Mouse (Mus musculus) neural tube, embryonic 15.5 days (tissue): ENCODE results near the gene Grid2. TPM values are rescaled to one million over a fixed set of nuclear protein-coding genes. Genes with fewer than 3 reads are reported as not detected.

Experiments used
- ATAC-seq: fragments of 200-750 bp; cut with Nextera tagmentation; 2 replicates; pipeline ENCODE4 v1.8.0; 2017; ENCODE audit warnings: mild to moderate bottlenecking, moderate TSS enrichment, moderate library complexity; ENCODE audit not compliant: low FRiP score
- H3K27ac ChIP-seq: fragments of 300-500 bp; sonication (generic); replicated peaks from 2 replicates; pipeline ENCODE4 v1.5.1; 2015; ENCODE audit warnings: mild to moderate bottlenecking, inconsistent platforms
- H3K27me3 ChIP-seq: fragments of 300-500 bp; sonication (generic); replicated peaks from 2 replicates; pipeline ENCODE4 v1.6.1; 2015; ENCODE audit warnings: inconsistent platforms
- H3K36me3 ChIP-seq: fragments of 300-500 bp; sonication (generic); 2 replicates; pipeline ENCODE4 v1.6.1; 2015; ENCODE audit warnings: inconsistent platforms
- H3K4me1 ChIP-seq: fragments of 300-500 bp; sonication (generic); 2 replicates; pipeline ENCODE4 v1.6.1; 2015; ENCODE audit warnings: inconsistent platforms
- H3K4me2 ChIP-seq: fragments of 300-500 bp; sonication (generic); 2 replicates; pipeline ENCODE4 v1.6.1; 2015; ENCODE audit warnings: inconsistent platforms, mild to moderate bottlenecking, moderate library complexity
- H3K4me3 ChIP-seq: fragments of 300-500 bp; sonication (generic); replicated peaks from 2 replicates; pipeline ENCODE4 v1.5.1; 2015; ENCODE audit warnings: mild to moderate bottlenecking, inconsistent platforms
- H3K9ac ChIP-seq: fragments of 300-500 bp; sonication (generic); replicated peaks from 2 replicates; pipeline ENCODE4 v1.6.1; 2015; ENCODE audit warnings: mild to moderate bottlenecking, inconsistent platforms
- H3K9me3 ChIP-seq: fragments of 300-500 bp; sonication (generic); replicated peaks from 2 replicates; pipeline ENCODE4 v1.6.1; 2016; ENCODE audit warnings: inconsistent platforms
- WGBS: fragments of 180-500 bp; shearing (Covaris S2); methylation state at CpG from one replicate; pipeline ENCODE4 v1.1.7; 2015; ENCODE audit warnings: mixed read lengths; 5-methylcytosine and 5-hydroxymethylcytosine counted together
- polyA plus RNA-seq: library from polyadenylated mRNA; unstranded; fragments of >200 nt; fragmentation: Nextera tagmentation; extraction: Ambion mirVana; gene quantifications from 2 replicates; pipeline ENCODE4 v1.2.1, GENCODE M21; 2015

Gene Grid2
- 11.5 and 14.8 TPM in 2 replicates for polyA plus RNA-seq

- H3K9me3 ChIP-seq, result no peaks in the 10 kb centered on the region
- peak within 1 kb of the TSS; percentile 84 for H3K4me2 ChIP-seq
- peak within 1 kb of the TSS; percentile 83 for H3K27ac ChIP-seq
- H3K36me3 ChIP-seq, result no peaks in the 10 kb centered on the region
- peaks cover 20% of the 10 kb centered on the region for H3K4me1 ChIP-seq
- under 1% methylated on average over 70 of the region's 71 CpGs for WGBS
- peak; percentile 80 for ATAC-seq
- H3K4me3 ChIP-seq, result peak within 1 kb of the TSS; percentile 75
- peak within 1 kb of the TSS; percentile 77 for H3K9ac ChIP-seq
- no peaks in the 10 kb centered on the region for H3K27me3 ChIP-seq
These were observed at the start of gene Grid2 for GRCm38 (mm10) chr6:63255826-63256555. Grid2 (plus strand) TSS chr6:63255876.

- H3K9me3 ChIP-seq, result no peaks in the 10 kb centered on the region
- no peak overlapping the region for H3K4me3 ChIP-seq
- H3K27me3 ChIP-seq, result no peaks in the 10 kb centered on the region
- H3K36me3 ChIP-seq, result no peaks in the 10 kb centered on the region
- peaks cover 6% of the 10 kb centered on the region for H3K4me1 ChIP-seq
- H3K27ac ChIP-seq, result no peak overlapping the region
- H3K4me2 ChIP-seq, result no peak overlapping the region
- ATAC-seq, result no peak
- no peak overlapping the region for H3K9ac ChIP-seq
These were observed 4.9 kb upstream of the Grid2 start for GRCm38 (mm10) chr6:63250738-63251137.

GRCm38 (mm10) chr6:63256556-63257405 lies 1.1 kb downstream of the Grid2 start:
- Histone ChIP-seq H3K27me3 (no peaks in the 10 kb centered on the region), H3K9ac (peak overlapping the region; percentile 77), H3K4me2 (peak overlapping the region; percentile 84), H3K4me1 (peaks cover 20% of the 10 kb centered on the region), H3K9me3 (no peaks in the 10 kb centered on the region), H3K27ac (peak overlapping the region; percentile 83), H3K36me3 (no peaks in the 10 kb centered on the region), H3K4me3 (peak overlapping the region; percentile 75)
- ATAC-seq, result peak; percentile 78
- under 1% methylated on average over 49 of the region's 49 CpGs for WGBS

DNA sequence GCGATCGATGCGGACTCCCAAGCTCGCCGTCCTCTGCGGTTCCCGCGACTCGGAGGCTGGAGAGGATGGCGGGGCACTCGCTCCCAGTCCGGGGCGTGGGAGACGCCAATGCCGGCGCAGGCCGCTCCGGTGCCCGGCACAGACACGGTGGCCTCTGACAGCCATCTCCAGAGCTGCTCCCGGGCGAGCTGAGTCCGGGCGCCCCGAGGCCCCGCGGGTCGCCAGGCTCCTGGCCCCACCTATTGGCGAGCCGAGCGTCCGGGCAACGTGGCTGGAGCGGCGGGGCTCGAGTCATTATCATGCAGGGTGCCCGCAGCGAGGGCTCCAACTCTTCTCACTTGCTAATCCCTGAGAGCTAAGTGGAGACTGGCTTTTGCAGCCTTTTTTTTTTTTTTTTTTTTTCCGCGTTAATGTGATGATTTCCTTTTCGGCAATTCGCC lies 1.8 kb downstream of the Grid2 start:
- H3K4me2 ChIP-seq, result peak overlapping the region; percentile 84
- peak overlapping the region; percentile 75 for H3K4me3 ChIP-seq
- peak overlapping the region; percentile 83 for H3K27ac ChIP-seq
- WGBS, result under 1% methylated on average over 39 of the region's 42 CpGs
- H3K4me1 ChIP-seq, result peaks cover 20% of the 10 kb centered on the region
- peak; percentile 55 for ATAC-seq
- no peaks in the 10 kb centered on the region for H3K27me3 ChIP-seq
- peak overlapping the region; percentile 77 for H3K9ac ChIP-seq
- H3K9me3 ChIP-seq, result no peaks in the 10 kb centered on the region
- H3K36me3 ChIP-seq, result no peaks in the 10 kb centered on the region

- H3K27ac ChIP-seq, result peak overlapping the region; percentile 83
- WGBS, result under 1% methylated on average over 11 of the region's 11 CpGs
- no peaks in the 10 kb centered on the region for H3K27me3 ChIP-seq
- peak overlapping the region; percentile 84 for H3K4me2 ChIP-seq
- peak overlapping the region; percentile 77 for H3K9ac ChIP-seq
- H3K4me1 ChIP-seq, result peaks cover 20% of the 10 kb centered on the region
- ATAC-seq, result no peak
- H3K4me3 ChIP-seq, result peak overlapping the region; percentile 75
- no peaks in the 10 kb centered on the region for H3K36me3 ChIP-seq
- no peaks in the 10 kb centered on the region for H3K9me3 ChIP-seq
These were observed 2.2 kb downstream of the Grid2 start for GRCm38 (mm10) chr6:63257876-63258275.

DNA sequence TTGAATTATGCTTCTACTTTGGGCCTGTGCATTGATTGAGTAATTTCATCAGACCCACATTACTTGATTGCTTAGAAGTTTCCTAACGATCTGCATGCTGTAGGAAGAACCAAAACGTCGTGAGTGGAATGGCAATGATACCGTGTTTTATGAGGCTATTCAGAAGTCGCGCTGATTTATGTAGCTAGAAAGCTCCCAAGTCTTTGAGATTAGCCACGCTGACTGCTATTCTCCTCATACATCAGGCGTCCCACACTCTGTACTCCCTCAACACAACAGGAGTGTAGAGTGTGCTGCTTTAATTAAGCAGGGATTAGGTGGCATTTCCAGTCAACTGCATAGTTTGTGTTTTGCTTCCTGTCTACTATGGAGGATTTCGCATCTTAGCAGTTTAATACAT lies 4.1 kb downstream of the Grid2 start:
- ATAC-seq, result peak; percentile 39; the same call in 1 of the 2 replicates
- Histone ChIP-seq H3K4me2 (peak overlapping the region; percentile 45), H3K27ac (peak overlapping the region; percentile 25; the same call in 1 of the 2 replicates), H3K4me3 (peak overlapping the region; percentile 20), H3K36me3 (no peaks in the 10 kb centered on the region), H3K27me3 (no peaks in the 10 kb centered on the region), H3K4me1 (peaks cover 20% of the 10 kb centered on the region), H3K9ac (no peak overlapping the region), H3K9me3 (no peaks in the 10 kb centered on the region)
- WGBS, result 7% methylated on average over 9 of the region's 9 CpGs

GRCm38 (mm10) chr6:63284419-63284818 lies 28.7 kb downstream of the Grid2 start:
- H3K4me3 ChIP-seq, result no peak overlapping the region
- no peaks in the 10 kb centered on the region for H3K4me1 ChIP-seq
- no peak overlapping the region for H3K9ac ChIP-seq
- H3K36me3 ChIP-seq, result no peaks in the 10 kb centered on the region
- H3K9me3 ChIP-seq, result no peaks in the 10 kb centered on the region
- 62% methylated on average over 1 of the region's 1 CpGs for WGBS
- ATAC-seq, result no peak
- no peaks in the 10 kb centered on the region for H3K27me3 ChIP-seq
- H3K4me2 ChIP-seq, result no peak overlapping the region
- H3K27ac ChIP-seq, result no peak overlapping the region

- H3K4me3 ChIP-seq, result no peak overlapping the region
- H3K9ac ChIP-seq, result no peak overlapping the region
- no peaks in the 10 kb centered on the region for H3K27me3 ChIP-seq
- WGBS, result 63% methylated on average over 3 of the region's 3 CpGs
- H3K36me3 ChIP-seq, result no peaks in the 10 kb centered on the region
- no peak for ATAC-seq
- no peak overlapping the region for H3K27ac ChIP-seq
- no peaks in the 10 kb centered on the region for H3K4me1 ChIP-seq
- H3K4me2 ChIP-seq, result no peak overlapping the region
- no peaks in the 10 kb centered on the region for H3K9me3 ChIP-seq
These were observed 86.8 kb downstream of the Grid2 start for GRCm38 (mm10) chr6:63342438-63343004.

GRCm38 (mm10) chr6:63347015-63347414 lies 91.3 kb downstream of the Grid2 start:
- no peak for ATAC-seq
- H3K4me3 ChIP-seq, result no peak overlapping the region

DNA sequence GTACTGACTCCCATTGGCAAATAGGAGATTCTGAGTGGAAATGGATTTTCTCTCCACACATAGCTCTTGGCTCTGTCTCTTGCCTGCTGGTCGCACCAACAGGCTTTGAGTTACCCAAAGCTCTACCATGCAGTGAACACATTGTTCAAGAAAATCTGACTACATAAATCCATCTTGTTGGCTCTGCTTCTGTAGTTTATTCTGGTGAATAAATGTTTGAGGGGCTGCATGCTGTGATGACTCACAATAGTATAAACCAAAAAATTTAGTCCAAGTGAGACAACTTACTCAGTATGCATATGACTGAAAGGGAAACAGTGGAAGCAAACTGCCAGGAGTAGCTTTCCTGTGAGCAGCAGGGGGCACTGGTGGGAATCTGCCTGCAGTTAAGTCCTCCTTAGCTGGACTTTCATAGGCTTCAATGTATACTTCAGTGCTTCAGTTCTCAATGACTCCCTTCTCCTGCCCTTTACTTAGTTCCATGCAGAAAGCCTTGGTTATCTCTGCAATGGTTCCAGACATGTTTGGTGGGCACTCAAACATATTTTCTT lies 125.5 kb downstream of the Grid2 start:
- WGBS, result 83% methylated on average over 1 of the region's 1 CpGs

More at GRCm38 (mm10) chr6:63347015-63347414, 91.3 kb downstream of the Grid2 start:
- no peak overlapping the region for H3K9ac ChIP-seq
- H3K4me2 ChIP-seq, result no peak overlapping the region
- H3K36me3 ChIP-seq, result no peaks in the 10 kb centered on the region
- no peaks in the 10 kb centered on the region for H3K4me1 ChIP-seq
- H3K27me3 ChIP-seq, result no peaks in the 10 kb centered on the region
- WGBS, result 85% methylated on average over 1 of the region's 1 CpGs
- H3K27ac ChIP-seq, result no peak overlapping the region
- H3K9me3 ChIP-seq, result no peaks in the 10 kb centered on the region

GRCm38 (mm10) chr6:63401698-63402097 lies 146.0 kb downstream of the Grid2 start:
- ATAC-seq, result no peak
- H3K4me2 ChIP-seq, result no peak overlapping the region
- H3K27me3 ChIP-seq, result no peaks in the 10 kb centered on the region
- H3K9me3 ChIP-seq, result no peaks in the 10 kb centered on the region
- H3K36me3 ChIP-seq, result no peaks in the 10 kb centered on the region
- WGBS, result 76% methylated on average over 3 of the region's 3 CpGs
- no peaks in the 10 kb centered on the region for H3K4me1 ChIP-seq
- H3K27ac ChIP-seq, result no peak overlapping the region
- H3K4me3 ChIP-seq, result no peak overlapping the region
- no peak overlapping the region for H3K9ac ChIP-seq

More for the DNA sequence above, 125.5 kb downstream of the Grid2 start:
- Histone ChIP-seq H3K9ac (no peak overlapping the region), H3K9me3 (no peaks in the 10 kb centered on the region), H3K27me3 (no peaks in the 10 kb centered on the region), H3K4me2 (no peak overlapping the region), H3K27ac (no peak overlapping the region), H3K4me1 (no peaks in the 10 kb centered on the region), H3K36me3 (no peaks in the 10 kb centered on the region), H3K4me3 (no peak overlapping the region)
- no peak for ATAC-seq
